Mouse (Mus musculus): Measurements from ENCODE around the gene Gm3045. TPM values are rescaled to one million over a fixed set of nuclear protein-coding genes. Genes with fewer than 3 reads are reported as not detected.

Gm3045 gene
- not detected for polyA plus RNA-seq (2017; shearing (Covaris generic))

DNA sequence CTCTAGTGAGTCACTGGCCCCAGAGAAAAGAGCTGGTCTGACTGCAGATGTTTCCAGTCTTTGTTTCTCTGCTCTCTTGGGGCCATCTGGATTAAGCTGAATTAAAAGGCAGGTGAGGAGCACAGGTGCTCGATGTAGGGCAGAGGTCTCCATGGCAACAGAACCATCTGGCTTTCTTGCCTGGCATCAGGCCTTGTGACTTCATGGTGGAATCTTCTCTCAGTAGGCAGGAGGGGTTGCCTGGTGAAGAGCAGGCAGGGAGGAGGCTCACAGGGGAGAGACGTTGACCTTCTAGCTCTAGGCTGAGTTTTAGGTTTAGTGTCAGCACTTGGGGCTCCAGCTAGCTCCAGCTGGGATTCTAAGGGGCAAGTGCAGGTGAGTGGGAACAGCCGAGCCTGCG, at the start of gene Gm3045:
Gene Gm3045, plus strand, starts transcription at position 230 of the 400 bp plus-strand sequence.

DNA sequence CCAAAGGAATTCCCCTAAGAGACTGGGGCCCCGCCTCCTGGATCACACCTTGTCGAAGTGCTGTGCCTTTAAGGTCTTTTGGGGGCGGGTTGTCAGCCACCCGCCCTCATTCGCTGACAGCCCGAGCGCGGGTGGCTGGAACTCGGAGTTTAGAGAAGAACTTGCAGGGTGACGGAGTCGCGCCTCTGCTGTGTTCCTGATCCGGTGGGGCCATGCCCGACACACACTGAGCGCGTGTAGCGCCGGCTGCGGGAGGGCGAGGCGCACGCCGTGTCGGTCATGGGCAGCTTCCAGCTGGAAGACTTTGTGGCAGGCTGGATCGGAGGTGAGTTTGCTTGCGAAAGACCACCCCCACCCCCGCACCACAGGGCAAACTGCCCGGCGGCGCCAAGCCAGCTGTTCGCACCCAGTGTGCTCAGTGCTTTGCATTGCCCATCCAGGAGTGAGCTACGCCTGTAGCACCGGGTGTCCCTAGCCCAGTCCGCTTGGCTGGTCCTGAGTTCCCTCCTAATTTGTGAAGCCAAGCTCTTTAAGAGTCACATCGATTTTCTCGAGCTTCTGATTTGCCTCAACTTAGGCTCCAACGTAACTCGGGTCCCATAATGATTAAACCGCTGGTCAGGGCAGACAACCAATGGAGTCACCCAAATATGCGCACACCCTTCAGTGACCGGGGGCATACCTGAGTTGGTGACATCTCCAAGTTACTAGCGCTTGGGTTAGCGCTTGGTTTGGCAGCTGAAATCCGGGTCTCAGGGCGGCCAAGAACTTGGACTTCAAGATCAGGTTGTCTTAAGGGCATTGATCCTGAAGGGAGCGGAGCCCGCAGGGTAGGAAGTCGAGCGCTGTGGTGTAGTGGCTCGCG, 12.0 kb downstream of the Gm3045 start, which contains the start of gene Slc25a48:
Gene Slc25a48, plus strand, starts transcription at position 145 of the 865 bp plus-strand sequence.

DNA sequence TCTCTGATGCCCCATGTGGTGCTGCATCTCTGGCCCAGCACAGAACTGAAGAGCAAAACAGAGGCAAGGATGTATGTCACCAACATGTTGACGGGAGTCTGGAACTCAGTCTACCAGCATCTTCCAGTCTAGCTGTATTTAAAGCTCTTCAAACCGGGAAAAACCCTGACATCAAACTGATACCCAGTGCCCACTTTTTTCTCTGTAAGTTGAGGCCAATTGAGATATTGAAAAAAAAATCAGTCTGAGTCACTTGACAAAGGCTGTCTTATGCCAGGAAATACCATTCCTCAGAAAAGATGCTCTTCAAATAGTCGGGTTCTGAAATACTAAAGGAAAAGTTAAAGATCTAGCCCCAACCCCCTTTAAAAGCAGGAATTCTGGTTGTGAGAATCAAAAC, 55.8 kb downstream of the Gm3045 start, which contains the start of gene Il9:
Gene Il9, minus strand, starts transcription at position 101 of the 400 bp plus-strand sequence.

Other genes starting within 250 kb of the Gm3045 start
- gene Tifab, start 247.7 kb upstream of the Gm3045 start, polyA plus RNA-seq (2017; shearing (Covaris generic)), result under 1 TPM; 0.41 to 0.91 TPM
- not detected for gene Neurog1, start 174.4 kb upstream of the Gm3045 start, polyA plus RNA-seq (2017; shearing (Covaris generic))
- gene Cxcl14, start 130.0 kb upstream of the Gm3045 start, polyA plus RNA-seq (2017; shearing (Covaris generic)), result not detected
- gene Slc25a48, start 11.8 kb downstream of the Gm3045 start, polyA plus RNA-seq (2017; shearing (Covaris generic)), result not detected
- gene Il9, start 55.7 kb downstream of the Gm3045 start, polyA plus RNA-seq (2017; shearing (Covaris generic)), result not detected
- gene Fbxl21, start 95.9 kb downstream of the Gm3045 start, polyA plus RNA-seq (2017; shearing (Covaris generic)), result 1 to 10 TPM in 1 of 2 experiments, under 1 TPM in 1; 0.70 to 1.1 TPM
- gene Lect2, start 121.9 kb downstream of the Gm3045 start, polyA plus RNA-seq (2017; shearing (Covaris generic)), result not detected
- 1 to 10 TPM; 1.1 to 7.5 TPM for gene Tgfbi, start 182.9 kb downstream of the Gm3045 start, polyA plus RNA-seq (2017; shearing (Covaris generic))